Mouse (Mus musculus) embryonic fibroblast, embryonic 13.5 days (primary cell): ENCODE data around the gene Tmem246.

ENCODE experiments used
- CTCF ChIP-seq: IDR thresholded peaks from 2 replicates; pipeline ENCODE4 v1.5.1; 2011; ENCODE audit warnings: mild to moderate bottlenecking, control low read depth, low read length, moderate library complexity, borderline replicate concordance; ENCODE audit not compliant: insufficient read depth
- POLR2A ChIP-seq: IDR thresholded peaks from 2 replicates; pipeline ENCODE4 v1.6.1; 2011; ENCODE audit warnings: low read depth, mild to moderate bottlenecking, control low read depth, low read length, moderate library complexity

DNA sequence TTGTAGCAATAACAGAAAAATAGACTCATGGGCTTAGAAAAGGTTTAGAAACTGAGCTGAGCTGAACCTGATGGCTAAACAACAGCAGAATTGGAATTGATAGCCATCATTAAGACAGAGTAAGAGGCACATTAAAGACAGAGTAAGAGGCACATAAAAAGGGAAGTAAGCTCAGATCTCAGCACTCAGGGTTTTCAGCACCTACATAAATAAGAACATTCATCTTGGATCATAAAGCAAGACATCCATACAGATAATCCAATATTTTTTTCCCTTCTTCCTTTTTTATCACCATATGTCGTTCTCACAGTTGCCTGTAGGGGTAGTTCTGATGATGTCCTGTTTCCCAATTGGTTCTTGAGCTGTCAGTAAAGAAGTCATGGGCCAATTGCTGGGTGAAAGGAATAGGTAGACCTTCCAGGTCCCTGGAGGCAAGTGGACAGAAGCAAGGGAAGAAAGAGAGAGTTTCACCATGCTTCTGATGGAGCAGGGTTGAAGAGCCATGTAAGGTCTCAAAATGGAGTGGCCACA lies 6.4 kb upstream of the Tmem246 start:
- TF ChIP-seq CTCF (no peak), POLR2A (no peak)
